ENCODE assay signal across 8 mouse cellular contexts in the genomic region with DNA sequence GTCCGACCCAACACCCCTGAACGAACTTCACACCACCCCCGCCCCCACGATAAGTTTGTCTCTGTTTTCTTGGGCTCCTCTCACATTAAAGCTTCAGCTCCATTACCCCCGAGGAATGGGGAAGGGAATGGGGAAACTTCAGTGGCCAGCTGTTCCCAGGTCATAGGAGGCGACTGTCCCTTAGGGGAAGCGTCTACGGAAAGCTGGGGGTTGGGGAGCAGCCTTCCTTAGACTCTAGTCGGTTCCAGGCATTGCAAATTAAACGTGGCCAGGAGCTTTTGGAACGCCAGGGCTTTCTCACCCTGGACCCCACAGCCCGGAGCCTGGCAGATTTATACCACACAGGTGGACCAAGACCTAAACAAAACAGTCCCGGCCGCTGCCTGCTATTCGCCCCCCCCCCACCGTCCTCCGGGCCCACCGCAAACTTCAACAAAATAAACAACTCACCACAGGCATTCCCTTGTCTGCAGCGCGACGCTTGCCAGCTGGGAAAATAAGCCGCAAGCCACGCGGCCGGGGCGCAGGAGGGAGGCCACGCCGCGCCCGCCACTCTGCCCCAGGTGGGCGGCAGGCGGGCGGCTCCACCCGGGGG. TPM values are rescaled to one million over a fixed set of nuclear protein-coding genes. Genes with fewer than 3 reads are reported as not detected.
DNase-seq lines count a peak whose midpoint lies in the region; ATAC-seq and TF ChIP-seq lines count a peak whose summit lies in the region.

No protein-coding gene starts in this region.

- TF ChIP-seq CTCF in small intestine, adult 2 months (IDR thresholded peaks at IDR 0.05; ENCODE audit: extremely low read depth, insufficient read length, insufficient replicate concordance, low read depth, low read length), result no peak

- peak; percentile 57 to 61 for DNase-seq in heart, adult 18-20 months
- DNase-seq in heart, adult 9 months (ENCODE audit: low spot score in 2 of 2), result no peak
- DNase-seq in embryonic facial prominence, embryonic 11.5 days (ENCODE audit: low spot score), result peak; percentile 62
- DNase-seq in hindbrain, embryonic 10.5 days (ENCODE audit: low spot score), result peak; percentile 75
- no peak for DNase-seq in urinary bladder, postnatal 10 days (ENCODE audit: low spot score)
- DNase-seq in cerebellum, adult 11 months, result no peak

- H3K9me3 ChIP-seq in embryonic facial prominence, embryonic 11.5 days (replicated peaks; ENCODE audit: control insufficient read depth, low read length), result no peaks in the 10 kb centered on the region
- no peaks in the 10 kb centered on the region for H3K9me3 ChIP-seq in hindbrain, embryonic 10.5 days
- no peaks in the 10 kb centered on the region for H3K9me3 ChIP-seq in limb, embryonic 15.5 days

- no peaks in the 10 kb centered on the region for H3K27me3 ChIP-seq in embryonic facial prominence, embryonic 11.5 days (ENCODE audit: control insufficient read depth, insufficient read depth, low read length)
- peaks cover 8% of the 10 kb centered on the region; the same call in 1 of the 2 replicates for H3K27me3 ChIP-seq in hindbrain, embryonic 10.5 days (ENCODE audit: insufficient read depth, poor library complexity, severe bottlenecking)
- H3K27me3 ChIP-seq in limb, embryonic 15.5 days, result no peaks in the 10 kb centered on the region
- no peaks in the 10 kb centered on the region for H3K27me3 ChIP-seq in small intestine, adult 2 months (ENCODE audit: control insufficient read depth, insufficient read depth, low read length)

- H3K36me3 ChIP-seq in embryonic facial prominence, embryonic 11.5 days (replicated peaks; ENCODE audit: control insufficient read depth, insufficient read depth, low read depth, low read length), result no peaks in the 10 kb centered on the region
- no peaks in the 10 kb centered on the region for H3K36me3 ChIP-seq in hindbrain, embryonic 10.5 days
- no peaks in the 10 kb centered on the region for H3K36me3 ChIP-seq in limb, embryonic 15.5 days
- H3K36me3 ChIP-seq in small intestine, adult 2 months (ENCODE audit: control insufficient read depth, insufficient read depth, low read length), result no peaks in the 10 kb centered on the region

- H3K9ac ChIP-seq in embryonic facial prominence, embryonic 11.5 days (replicated peaks; ENCODE audit: low read length), result peak overlapping the region; percentile 77
- peak overlapping the region; percentile 61 for H3K9ac ChIP-seq in limb, embryonic 15.5 days

- WGBS in embryonic facial prominence, embryonic 11.5 days, result under 1% methylated on average over 34 of the region's 34 CpGs
- under 1% methylated on average over 34 of the region's 34 CpGs for WGBS in hindbrain, embryonic 10.5 days
- WGBS in limb, embryonic 15.5 days, result under 1% methylated on average over 34 of the region's 34 CpGs
- WGBS in small intestine, adult 2 months, result 2% methylated on average over 34 of the region's 34 CpGs

- no peak for TF ChIP-seq POLR2A in small intestine, adult 2 months (IDR thresholded peaks at IDR 0.05; ENCODE audit: low read depth, low read length)

- H3K27ac ChIP-seq in embryonic facial prominence, embryonic 11.5 days (replicated peaks; ENCODE audit: low read depth, low read length), result peak overlapping the region; percentile 80
- H3K27ac ChIP-seq in hindbrain, embryonic 10.5 days, result peak overlapping the region; percentile 94
- peak overlapping the region; percentile 89 for H3K27ac ChIP-seq in limb, embryonic 15.5 days
- H3K27ac ChIP-seq in small intestine, adult 2 months (ENCODE audit: insufficient read depth, low read depth, low read length), result peak overlapping the region; percentile 78

- no peak; the same call in 1 of the 2 replicates for ATAC-seq in embryonic facial prominence, embryonic 11.5 days (replicated peaks; ENCODE audit: insufficient number of reproducible peaks, low FRiP score, low TSS enrichment, low read depth)
- no peak; the same call in 1 of the 2 replicates for ATAC-seq in limb, embryonic 15.5 days (ENCODE audit: insufficient number of reproducible peaks, low FRiP score, low TSS enrichment, low read depth)

- no peaks in the 10 kb centered on the region; the same call in none of the 2 replicates for H3K4me1 ChIP-seq in embryonic facial prominence, embryonic 11.5 days (ENCODE audit: control insufficient read depth, insufficient read depth, low read length)
- H3K4me1 ChIP-seq in hindbrain, embryonic 10.5 days (replicated peaks), result peaks cover 37% of the 10 kb centered on the region
- H3K4me1 ChIP-seq in limb, embryonic 15.5 days, result peaks cover 19% of the 10 kb centered on the region
- peaks cover 2% of the 10 kb centered on the region for H3K4me1 ChIP-seq in small intestine, adult 2 months (ENCODE audit: control insufficient read depth, insufficient read depth, insufficient read length, low read length)

- H3K4me3 ChIP-seq in embryonic facial prominence, embryonic 11.5 days (ENCODE audit: low read depth, low read length), result peak overlapping the region; percentile 59
- peak overlapping the region; percentile 79 for H3K4me3 ChIP-seq in hindbrain, embryonic 10.5 days
- H3K4me3 ChIP-seq in limb, embryonic 15.5 days, result peak overlapping the region; percentile 59
- H3K4me3 ChIP-seq in small intestine, adult 2 months (ENCODE audit: low read depth, low read length), result peak overlapping the region; percentile 81

- H3K4me2 ChIP-seq in embryonic facial prominence, embryonic 11.5 days (ENCODE audit: low read depth, low read length), result peak overlapping the region; percentile 91
- H3K4me2 ChIP-seq in limb, embryonic 15.5 days, result peak overlapping the region; percentile 86

RNA-seq across cellular contexts. Expression of a gene that starts 0.6 kb away (rescaled TPM):
- total RNA-seq in heart, adult 18-20 months (2021), result 10 to 100 TPM; 21.3 to 26.4 TPM
- polyA plus RNA-seq in embryonic facial prominence, embryonic 11.5 days (2014; fragmentation: Nextera tagmentation; extraction: Ambion mirVana), result 26.0 and 28.9 TPM in 2 replicates
- 29.3 and 75.7 TPM in 2 replicates for polyA plus RNA-seq in hindbrain, embryonic 10.5 days (2016; fragmentation: Nextera tagmentation; extraction: Ambion mirVana)
- polyA plus RNA-seq in limb, embryonic 15.5 days (2015; fragmentation: Nextera tagmentation; extraction: Ambion mirVana), result 20.5 and 21.8 TPM in 2 replicates
- 76.1 and 97.5 TPM in 2 replicates for polyA plus RNA-seq in small intestine, adult 2 months (2012; rRNA removed)

Comparison
In these comparisons a context has a peak if more than half of its experiments do, and no peak if none do; other contexts are left out.
1. DNase-seq: peak in heart, adult 18-20 months (2 of 2), embryonic facial prominence, embryonic 11.5 days (single experiment) and hindbrain, embryonic 10.5 days (single experiment); none in heart, adult 9 months (0 of 2), urinary bladder, postnatal 10 days (single experiment) and cerebellum, adult 11 months (single experiment).
2. Peak in every context shown above with its lines, with median percentiles within 50 percentile points of each other: H3K27ac ChIP-seq and H3K4me3 ChIP-seq.